Mouse (Mus musculus) splenic B cell, adult 2 months (primary cell): Measurements from ENCODE around the gene Zfp760.
A peak's percentile ranks its signal among the peaks of the same experiment; 100 is the strongest.
"Not testable (repeated sequence)": the region's sequence is repeated elsewhere in the genome, so short reads cannot be mapped to it uniquely, and the experiment has no call there.

Experiments used
- DNase-seq: peaks from one replicate; pipeline ENCODE4 v3.0.0-alpha.2; 2011; ENCODE audit warnings: low read depth, low spot score
- H3K27me3 ChIP-seq: 2 replicates; pipeline ENCODE4 v1.6.1; 2012; ENCODE audit warnings: mild to moderate bottlenecking, low read length, moderate library complexity, mixed read lengths; ENCODE audit not compliant: control insufficient read depth, poor library complexity, insufficient read depth, severe bottlenecking
- H3K36me3 ChIP-seq: 2 replicates; pipeline ENCODE4 v1.6.1; 2012; ENCODE audit warnings: mild to moderate bottlenecking, low read length, moderate library complexity, mixed read lengths; ENCODE audit not compliant: control insufficient read depth, poor library complexity, insufficient read depth, severe bottlenecking

Gene Zfp760

DNA sequence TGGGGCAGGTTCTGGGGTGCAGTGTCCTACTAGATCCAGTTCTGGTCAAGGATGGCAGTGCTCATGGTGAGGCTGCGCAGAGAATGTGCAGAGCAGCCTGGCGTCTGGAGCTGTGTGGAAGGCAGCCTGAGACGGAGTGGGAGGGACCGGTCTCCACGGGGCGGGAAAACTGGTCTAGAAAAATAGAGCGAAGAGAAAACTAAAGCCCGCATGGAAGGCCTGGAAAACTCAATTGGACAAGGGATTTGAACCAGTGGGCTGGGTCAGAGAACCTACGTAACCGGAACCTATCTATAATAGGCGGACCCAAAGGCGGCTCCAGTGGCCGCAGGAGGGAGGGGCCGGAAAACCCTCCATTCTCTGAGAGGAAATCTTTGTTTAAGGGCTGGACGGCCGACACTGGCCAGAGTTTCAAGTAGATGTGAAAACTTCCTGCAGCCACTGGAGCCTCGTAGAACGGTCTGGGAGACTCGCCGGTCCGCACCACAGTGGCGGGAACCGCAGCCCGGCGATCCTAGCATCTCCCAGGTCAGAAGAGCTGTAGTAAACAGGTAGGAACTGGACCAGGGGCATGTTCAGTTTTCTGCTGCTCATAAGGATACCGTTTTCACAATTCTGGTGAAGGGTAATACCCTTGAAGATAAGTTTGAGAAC lies at the start of gene Zfp760:
Gene Zfp760 (plus strand): TSS at position 399 of the 654 bp plus-strand sequence.
- Histone ChIP-seq H3K36me3 (0 out of 2 replicates have a peak, but pooled peaks cover 2% of the 10 kb centered on the region), H3K27me3 (no peaks in the 10 kb centered on the region)
- peak; percentile 58 for DNase-seq

- DNase-seq = peak; percentile 0
- H3K36me3 ChIP-seq, H3K27me3 ChIP-seq: not testable (repeated sequence)
These were observed 28.7 kb upstream of the Zfp760 start for GRCm38 (mm10) chr17:21678826-21679225.

GRCm38 (mm10) chr17:21679273-21680018 lies 28.1 kb upstream of the Zfp760 start:
- no peaks in the 10 kb centered on the region for H3K27me3 ChIP-seq
- no peaks in the 10 kb centered on the region for H3K36me3 ChIP-seq
- DNase-seq = peak; percentile 96

DNA sequence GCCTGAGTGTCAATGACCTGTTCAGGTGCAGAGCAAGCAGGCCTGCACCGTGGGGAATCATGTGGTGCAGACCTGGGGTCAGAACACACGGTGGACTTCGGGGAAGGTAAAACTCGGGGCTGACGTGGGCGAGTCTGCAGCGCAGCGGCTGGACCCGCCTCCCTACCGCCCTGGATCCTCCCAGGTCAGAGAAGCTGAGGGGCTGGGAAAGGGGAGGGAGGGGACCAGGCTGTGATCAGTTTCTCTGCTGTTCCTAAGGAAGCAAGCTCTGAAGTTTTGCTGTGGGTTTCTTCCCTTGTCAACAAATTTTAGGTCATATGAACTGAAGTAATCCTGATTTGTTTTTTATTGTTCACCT lies 27.5 kb upstream of the Zfp760 start:
- H3K27me3 ChIP-seq, H3K36me3 ChIP-seq, DNase-seq: not testable (repeated sequence)

DNA sequence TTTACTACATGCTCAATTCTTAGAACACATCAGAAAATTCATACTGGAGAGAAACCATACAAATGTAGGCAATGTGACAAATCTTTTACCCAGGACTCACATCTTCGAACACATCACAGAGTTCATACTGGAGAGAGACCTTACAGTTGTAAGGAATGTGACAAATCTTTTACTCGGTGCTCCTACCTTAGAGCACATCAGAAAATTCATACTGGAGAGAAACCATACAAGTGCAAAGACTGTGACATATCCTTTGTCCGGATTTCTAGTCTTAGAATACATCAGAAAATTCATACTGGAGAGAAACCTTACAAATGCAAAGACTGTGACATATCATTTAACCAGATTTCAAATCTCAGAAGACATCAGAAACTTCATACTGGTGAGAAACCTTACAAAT lies 16.0 kb upstream of the Zfp760 start, which contains the start of gene Gm10226:
Gene Gm10226 (plus strand): TSS at position 301 of the 400 bp plus-strand sequence.
- no peak for DNase-seq
- Histone ChIP-seq H3K36me3 (peaks cover 2% of the 10 kb centered on the region; the same call in 1 of the 2 replicates), H3K27me3 (no peaks in the 10 kb centered on the region)

DNA sequence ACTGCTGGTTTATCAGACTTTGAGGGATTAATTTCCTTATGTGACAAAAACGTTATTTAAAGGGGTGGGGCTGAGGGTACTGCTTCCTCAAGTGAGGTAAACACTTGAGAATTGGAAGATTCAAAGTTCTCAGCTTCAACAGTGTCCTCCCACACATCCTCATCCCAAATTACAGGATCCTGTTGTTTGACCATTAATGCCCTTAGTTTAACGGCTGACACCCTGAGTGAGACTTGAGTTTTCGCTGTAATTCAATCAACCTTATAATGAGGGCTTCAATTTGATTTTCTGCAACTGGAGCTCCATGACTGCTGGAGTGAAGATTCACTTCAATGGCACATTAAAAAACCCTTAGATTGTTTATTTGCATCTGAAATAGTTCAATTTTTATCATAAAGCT lies 14.2 kb upstream of the Zfp760 start:
- peaks cover 2% of the 10 kb centered on the region; the same call in 1 of the 2 replicates for H3K36me3 ChIP-seq
- DNase-seq = no peak
- H3K27me3 ChIP-seq = no peaks in the 10 kb centered on the region

DNA sequence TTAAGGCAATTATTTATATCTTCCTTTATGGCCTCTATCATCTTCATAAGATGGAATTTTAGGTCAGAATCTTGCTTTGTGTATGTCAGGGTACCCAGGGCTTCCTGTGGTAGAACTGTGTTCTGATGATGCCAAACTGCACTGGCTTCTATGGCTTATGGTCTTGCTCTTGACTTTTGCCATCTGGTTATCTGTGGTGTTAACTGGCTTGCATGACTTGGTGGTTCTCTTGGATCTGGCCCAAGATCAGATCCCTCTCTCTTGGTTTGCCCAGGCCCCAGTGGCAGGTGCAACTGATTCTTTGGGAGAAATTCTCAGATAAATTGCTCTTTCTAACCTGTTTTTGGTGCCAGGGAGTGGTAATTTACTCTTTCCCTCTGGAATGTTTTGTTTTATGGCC lies 11.5 kb upstream of the Zfp760 start:
- no peak for DNase-seq
- H3K36me3 ChIP-seq = no peaks in the 10 kb centered on the region
- H3K27me3 ChIP-seq = no peaks in the 10 kb centered on the region

- H3K36me3 ChIP-seq = no peaks in the 10 kb centered on the region
- H3K27me3 ChIP-seq = no peaks in the 10 kb centered on the region
- no peak for DNase-seq
These were observed 5.0 kb upstream of the Zfp760 start for GRCm38 (mm10) chr17:21702281-21703240.

DNA sequence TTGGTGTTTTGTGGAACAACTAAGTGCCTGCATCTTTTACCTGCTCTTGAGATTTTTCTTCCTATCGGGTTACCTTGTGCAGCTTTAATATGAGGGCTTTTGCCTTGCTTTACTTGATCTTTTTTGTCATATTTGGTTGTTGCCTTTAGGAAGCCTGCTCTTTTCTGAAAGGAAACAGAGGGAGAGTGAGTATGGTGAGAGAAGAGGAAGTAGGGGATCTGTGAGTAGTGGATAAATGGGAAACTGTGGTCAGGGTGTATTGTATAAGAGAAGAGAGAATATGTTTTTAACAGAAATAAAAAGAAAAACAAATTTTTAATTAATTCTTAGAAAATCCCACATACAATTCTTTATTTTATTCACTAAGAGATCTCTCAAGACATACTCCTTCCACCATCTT lies 4.1 kb upstream of the Zfp760 start:
- no peak for DNase-seq
- H3K36me3 ChIP-seq = no peaks in the 10 kb centered on the region
- no peaks in the 10 kb centered on the region for H3K27me3 ChIP-seq

DNA sequence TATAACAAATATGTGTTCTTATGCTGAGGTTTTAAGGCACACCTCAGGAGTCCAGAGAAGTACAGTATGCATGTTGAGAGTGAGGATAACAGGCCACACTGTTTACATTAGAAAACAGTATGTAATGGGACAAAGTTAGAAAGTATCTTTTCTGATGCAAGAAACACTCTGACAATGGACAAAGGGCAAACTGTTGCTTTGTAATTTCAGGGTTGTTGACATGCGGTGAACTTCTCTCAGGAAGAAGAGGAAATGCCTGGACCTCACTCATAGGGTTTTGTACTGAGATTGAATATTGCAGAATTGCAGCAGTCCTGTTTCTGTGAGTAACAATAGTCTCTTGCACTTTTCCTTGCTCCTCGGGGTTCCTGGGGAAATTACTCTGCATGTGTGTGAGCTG lies 860 bp downstream of the Zfp760 start:
- H3K27me3 ChIP-seq = no peaks in the 10 kb centered on the region
- H3K36me3 ChIP-seq = 0 out of 2 replicates have a peak, but pooled peaks cover 2% of the 10 kb centered on the region
- no peak for DNase-seq

- H3K36me3 ChIP-seq, H3K27me3 ChIP-seq: not testable (repeated sequence)
These were observed 23.0 kb downstream of the Zfp760 start, which contains the start of gene Zfp229 for GRCm38 (mm10) chr17:21730495-21730894. Gene Zfp229, plus strand, starts transcription at chr17:21730795.

GRCm38 (mm10) chr17:21733049-21733448 lies 25.5 kb downstream of the Zfp760 start:
- no peaks in the 10 kb centered on the region for H3K27me3 ChIP-seq
- no peaks in the 10 kb centered on the region for H3K36me3 ChIP-seq
- DNase-seq = no peak

More at GRCm38 (mm10) chr17:21730495-21730894, 23.0 kb downstream of the Zfp760 start, which contains the start of gene Zfp229:
- not testable (repeated sequence) for DNase-seq

DNA sequence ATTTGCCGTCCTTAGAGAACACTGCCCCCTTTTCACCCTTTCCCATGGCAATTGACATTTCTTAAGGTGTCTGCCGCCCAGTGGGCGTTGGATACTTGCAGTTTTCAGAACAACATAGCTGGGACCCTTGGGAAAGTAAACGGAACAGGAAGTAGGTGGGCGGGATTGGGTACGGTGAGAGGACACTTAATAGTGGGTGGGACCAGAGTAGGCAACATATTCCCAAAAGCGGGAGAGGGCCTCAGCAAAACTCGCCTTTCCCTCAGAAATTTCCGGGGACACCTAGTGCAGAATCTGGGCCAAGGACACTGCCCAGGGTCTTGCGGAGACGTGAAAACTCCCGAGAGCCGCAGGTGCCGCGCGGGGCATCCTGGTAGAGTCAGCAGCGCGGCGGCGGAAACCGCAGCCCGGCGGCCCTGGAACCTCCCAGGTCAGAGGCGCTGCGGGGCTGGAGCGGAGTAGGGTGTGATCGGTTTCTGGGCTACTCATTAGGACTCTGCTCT lies 26.0 kb downstream of the Zfp760 start:
- peak; percentile 51 for DNase-seq
- Histone ChIP-seq H3K36me3 (no peaks in the 10 kb centered on the region), H3K27me3 (no peaks in the 10 kb centered on the region)

GRCm38 (mm10) chr17:21752791-21753190 lies 45.2 kb downstream of the Zfp760 start:
- no peaks in the 10 kb centered on the region for H3K36me3 ChIP-seq
- DNase-seq = no peak
- no peaks in the 10 kb centered on the region; the same call in 1 of the 2 replicates for H3K27me3 ChIP-seq
